Mouse (Mus musculus) thymus, postnatal 14 days (tissue): ENCODE results near the gene Gm9117.
"Not testable (repeated sequence)": the region's sequence is repeated elsewhere in the genome, so short reads cannot be mapped to it uniquely, and the experiment has no call there.

Experiments used
- DNase-seq: peaks from one replicate; pipeline ENCODE4 v3.0.0; 2021

Gene Gm9117

DNA sequence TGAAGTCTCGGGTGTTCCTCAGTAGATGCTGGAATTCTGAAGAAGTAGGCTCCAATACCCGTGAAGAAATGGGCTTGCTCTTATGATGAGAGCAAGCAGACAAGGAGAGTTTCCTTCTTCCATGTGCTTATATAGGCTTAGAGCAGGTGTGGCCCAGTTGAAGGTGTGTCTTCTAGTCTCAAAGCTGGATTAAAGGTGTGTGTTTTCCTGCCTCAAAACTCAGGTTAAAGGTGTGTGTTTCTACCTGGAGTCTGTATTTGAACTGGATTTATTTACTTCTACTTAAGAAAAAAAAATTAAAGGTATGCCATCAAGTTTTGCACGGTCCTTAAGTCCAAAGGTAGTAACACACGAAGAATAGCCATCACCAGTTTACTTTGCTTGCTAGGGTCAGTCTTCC, at the start of gene Gm9117:
Gene Gm9117, minus strand, starts transcription at position 101 of the 400 bp plus-strand sequence.
- DNase-seq: not testable (repeated sequence)

DNA sequence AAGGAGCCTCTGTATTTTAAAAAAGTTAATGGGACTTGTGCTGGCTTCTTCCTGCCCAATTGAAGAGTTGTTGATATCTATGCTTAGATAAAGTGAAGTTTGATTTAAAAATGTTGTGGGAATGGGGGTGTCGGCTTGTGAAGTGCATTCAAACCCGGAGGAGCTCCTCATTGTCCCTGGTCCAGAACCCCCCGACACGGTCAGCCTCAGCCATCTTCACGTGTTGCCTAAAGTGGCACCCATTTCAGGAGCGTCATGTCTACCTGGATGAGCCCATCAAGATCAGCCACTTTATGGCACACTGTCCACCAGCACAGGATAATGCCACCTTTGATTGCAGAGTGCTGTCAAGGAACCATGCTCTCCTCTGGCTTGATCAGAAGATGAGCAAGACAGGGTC, 25.6 kb upstream of the Gm9117 start:
- DNase-seq: not testable (repeated sequence)

DNA sequence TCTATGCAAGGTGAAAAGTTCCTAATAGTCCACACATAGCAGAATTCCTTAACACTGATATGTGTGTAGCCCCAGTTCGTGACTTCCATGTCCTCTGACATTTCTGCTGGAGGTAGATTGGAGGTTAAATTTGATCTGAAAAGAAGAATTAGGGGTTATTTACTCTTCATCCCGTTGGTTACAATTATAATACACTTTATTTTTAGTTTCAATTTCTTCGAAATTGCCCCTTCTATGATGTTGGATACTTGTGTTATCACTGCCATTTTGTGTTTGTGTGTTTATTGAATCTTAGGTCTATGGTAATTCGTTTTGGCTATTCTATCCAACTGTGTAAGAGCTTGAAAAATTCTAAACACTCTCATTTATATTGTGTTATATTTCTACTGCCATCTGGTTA, 17.9 kb upstream of the Gm9117 start, which contains the start of gene Tdpoz5:
Gene Tdpoz5, minus strand, starts transcription at position 101 of the 400 bp plus-strand sequence.
- not testable (repeated sequence) for DNase-seq

DNA sequence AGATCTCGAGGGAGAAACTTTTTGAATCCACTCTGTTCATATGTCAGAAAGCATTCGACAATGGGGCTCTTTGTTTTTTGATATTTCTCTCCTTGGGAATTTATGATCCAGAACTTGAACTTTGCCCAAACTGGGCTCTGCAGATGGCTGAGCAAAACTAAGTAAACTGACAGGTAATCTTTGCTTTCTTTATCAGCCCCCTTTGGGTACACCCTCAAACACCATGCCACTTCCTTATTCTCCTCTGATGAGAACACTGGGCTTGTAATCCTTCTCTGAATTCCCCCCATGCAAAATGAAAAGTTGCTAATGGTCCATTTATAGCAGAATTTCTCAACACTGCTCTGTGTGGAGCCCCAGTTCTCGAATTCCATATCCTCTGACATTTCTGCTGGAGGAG, 5.0 kb downstream of the Gm9117 start:
- not testable (repeated sequence) for DNase-seq
